Mouse (Mus musculus) midbrain, embryonic 16.5 days (tissue): ENCODE measurements around the gene Vps45. TPM values are rescaled to one million over a fixed set of nuclear protein-coding genes. Genes with fewer than 3 reads are reported as not detected.

Experiments used
- ATAC-seq: fragments of 200-750 bp; cut with Nextera tagmentation; 2 replicates; pipeline ENCODE4 v1.8.0; 2017; ENCODE audit warnings: moderate TSS enrichment
- H3K27ac ChIP-seq: fragments of 300-500 bp; sonication (generic); 2 replicates; pipeline ENCODE4 v1.5.1; 2014; ENCODE audit warnings: mild to moderate bottlenecking, low read length, mixed read lengths
- H3K27me3 ChIP-seq: fragments of 300-500 bp; sonication (generic); 2 replicates; pipeline ENCODE4 v1.6.1; 2014; ENCODE audit warnings: low read depth, low read length, mixed read lengths; ENCODE audit not compliant: control insufficient read depth, insufficient read depth
- H3K36me3 ChIP-seq: fragments of 300-500 bp; sonication (generic); 2 replicates; pipeline ENCODE4 v1.6.1; 2014; ENCODE audit warnings: mild to moderate bottlenecking, low read length, moderate library complexity, mixed read lengths; ENCODE audit not compliant: control insufficient read depth, insufficient read depth
- H3K4me1 ChIP-seq: fragments of 300-500 bp; sonication (generic); 2 replicates; pipeline ENCODE4 v1.6.1; 2014; ENCODE audit warnings: mild to moderate bottlenecking, low read length, mixed read lengths; ENCODE audit not compliant: control insufficient read depth, insufficient read depth
- H3K4me2 ChIP-seq: fragments of 300-500 bp; sonication (generic); 2 replicates; pipeline ENCODE4 v1.6.1; 2014; ENCODE audit warnings: mild to moderate bottlenecking, low read length, mixed read lengths
- H3K4me3 ChIP-seq: fragments of 300-500 bp; sonication (generic); 2 replicates; pipeline ENCODE4 v1.5.1; 2014; ENCODE audit warnings: low read depth, mild to moderate bottlenecking, low read length, moderate library complexity, mixed read lengths
- H3K9ac ChIP-seq: fragments of 300-500 bp; sonication (generic); 2 replicates; pipeline ENCODE4 v1.6.1; 2014; ENCODE audit warnings: low read depth, low read length, mixed read lengths
- H3K9me3 ChIP-seq: fragments of 300-500 bp; sonication (generic); replicated peaks from 2 replicates; pipeline ENCODE4 v1.6.1; 2014; ENCODE audit warnings: mild to moderate bottlenecking, low read length, mixed read lengths; ENCODE audit not compliant: control insufficient read depth, poor library complexity, severe bottlenecking
- WGBS: fragments of 180-500 bp; shearing (Covaris S2); extraction: QIAGEN DNeasy Blood & Tissue Kit; methylation state at CpG from one replicate; pipeline ENCODE4 v1.1.7; 2014; 5-methylcytosine and 5-hydroxymethylcytosine counted together
- polyA plus RNA-seq: library from polyadenylated mRNA; unstranded; fragments of >200 nt; fragmentation: Nextera tagmentation; extraction: Ambion mirVana; gene quantifications from 2 replicates; pipeline ENCODE4 v1.2.1, GENCODE M21; 2015

Gene Vps45
- polyA plus RNA-seq, 1 experiment from 2014 or later, result 64.7 TPM

DNA sequence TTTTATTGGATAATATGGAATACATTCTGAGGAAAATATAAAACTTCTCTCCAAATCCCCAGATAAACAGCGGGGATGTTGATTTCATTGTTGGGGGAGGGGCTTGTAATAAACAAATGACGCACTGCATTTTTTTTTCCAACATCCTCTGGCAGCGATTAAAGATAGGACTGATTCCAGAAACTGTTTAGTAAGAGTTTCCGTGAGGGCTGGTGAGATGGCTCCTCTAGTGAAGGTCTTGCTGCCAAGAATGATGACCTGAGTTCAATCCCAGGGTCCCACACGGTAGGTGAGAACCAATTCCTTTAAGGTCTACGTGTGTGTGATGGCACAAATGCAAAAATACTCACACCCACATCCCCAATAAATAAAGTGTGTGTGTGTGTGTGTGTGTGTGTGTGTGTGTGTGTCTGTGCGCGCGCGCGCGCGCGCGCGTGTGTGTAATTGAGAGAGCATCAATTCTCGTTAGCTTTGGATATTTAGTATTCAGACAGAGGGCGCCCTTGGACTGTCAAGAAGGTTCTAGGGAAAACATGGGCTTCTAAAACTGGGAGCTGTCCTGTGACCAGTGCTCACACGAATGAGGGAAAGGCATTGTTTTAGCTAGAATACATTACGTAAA, 7.6 kb upstream of the Vps45 start:
- Histone ChIP-seq H3K9me3 (no peaks in the 10 kb centered on the region), H3K9ac (no peak overlapping the region), H3K27me3 (no peaks in the 10 kb centered on the region), H3K36me3 (no peaks in the 10 kb centered on the region), H3K27ac (no peak overlapping the region), H3K4me3 (no peak overlapping the region), H3K4me2 (peak overlapping the region; percentile 32), H3K4me1 (no peaks in the 10 kb centered on the region)
- no peak for ATAC-seq
- 53% methylated on average over 20 of the region's 20 CpGs for WGBS

GRCm38 (mm10) chr3:96065147-96065546, 6.9 kb upstream of the Vps45 start:
- Histone ChIP-seq H3K4me2 (no peak overlapping the region), H3K9ac (no peak overlapping the region), H3K27ac (no peak overlapping the region), H3K27me3 (no peaks in the 10 kb centered on the region), H3K36me3 (no peaks in the 10 kb centered on the region), H3K4me3 (no peak overlapping the region), H3K4me1 (no peaks in the 10 kb centered on the region), H3K9me3 (no peaks in the 10 kb centered on the region)
- WGBS, result 60% methylated on average over 4 of the region's 4 CpGs
- ATAC-seq, result no peak

DNA sequence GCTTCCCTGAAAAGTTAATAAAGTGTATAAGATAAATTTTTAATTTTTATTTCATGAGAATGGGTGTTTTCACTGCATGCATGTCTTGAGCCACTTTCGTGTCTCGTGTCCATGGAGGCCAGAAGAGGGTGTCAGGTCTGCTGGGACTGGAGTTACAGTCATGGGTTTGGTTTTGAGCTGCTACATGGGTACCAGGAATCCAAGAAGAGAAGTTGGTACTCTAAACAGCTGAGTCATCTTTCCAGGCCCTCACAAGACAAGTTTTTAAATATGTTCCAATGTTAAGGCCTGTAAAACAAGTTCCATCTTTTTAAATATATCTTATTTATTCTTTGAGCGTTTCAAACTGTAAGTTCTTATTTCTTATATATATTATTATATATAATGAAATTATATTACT, 6.0 kb upstream of the Vps45 start:
- H3K36me3 ChIP-seq, result no peaks in the 10 kb centered on the region
- H3K9ac ChIP-seq, result no peak overlapping the region
- 87% methylated on average over 3 of the region's 3 CpGs for WGBS
- H3K4me3 ChIP-seq, result no peak overlapping the region
- no peaks in the 10 kb centered on the region for H3K27me3 ChIP-seq
- H3K9me3 ChIP-seq, result no peaks in the 10 kb centered on the region
- no peak for ATAC-seq
- H3K4me2 ChIP-seq, result no peak overlapping the region
- H3K4me1 ChIP-seq, result no peaks in the 10 kb centered on the region
- no peak overlapping the region for H3K27ac ChIP-seq

DNA sequence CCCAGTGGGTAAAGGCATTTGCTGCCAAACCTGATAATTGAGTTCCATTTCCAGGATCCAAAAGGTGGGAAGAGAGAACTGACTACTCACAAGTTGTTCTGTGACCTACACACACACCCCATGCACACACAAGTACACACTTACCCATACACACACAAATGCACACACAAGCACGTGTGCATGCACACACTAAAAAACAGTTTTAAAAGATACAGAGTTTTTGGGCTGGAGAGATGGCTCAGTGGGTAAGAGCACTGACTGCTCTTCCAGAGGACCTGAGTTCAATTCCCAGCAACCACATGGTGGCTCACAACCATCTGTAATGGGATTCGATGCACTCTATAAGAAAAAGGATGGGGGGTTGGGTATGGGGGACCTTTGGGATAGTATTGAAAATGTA, 5.0 kb upstream of the Vps45 start:
- Histone ChIP-seq H3K9ac (no peak overlapping the region), H3K4me2 (no peak overlapping the region), H3K4me1 (peaks cover 4% of the 10 kb centered on the region; the same call in 1 of the 2 replicates), H3K36me3 (no peaks in the 10 kb centered on the region), H3K4me3 (no peak overlapping the region), H3K9me3 (no peaks in the 10 kb centered on the region), H3K27ac (no peak overlapping the region), H3K27me3 (no peaks in the 10 kb centered on the region)
- WGBS, result 72% methylated on average over 2 of the region's 2 CpGs
- no peak for ATAC-seq

DNA sequence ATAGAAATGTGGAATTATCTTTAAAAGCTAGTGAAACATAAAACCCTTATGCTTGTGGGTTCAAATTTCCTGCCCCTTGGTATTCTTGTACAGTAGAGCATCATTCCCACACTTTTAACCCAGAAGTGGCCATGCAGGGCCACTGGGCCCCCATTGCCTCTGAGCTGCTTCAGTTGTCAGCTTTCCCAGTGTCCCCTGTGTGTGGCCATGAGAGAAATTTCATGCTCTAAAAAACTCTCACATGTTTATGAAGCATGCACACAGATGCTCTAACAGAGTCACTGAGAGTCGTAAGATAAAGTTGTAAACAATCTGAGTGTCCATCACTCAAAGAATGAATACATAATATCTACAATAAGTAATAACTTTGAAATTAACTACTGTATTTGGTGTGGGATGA, 1.9 kb upstream of the Vps45 start:
- H3K27ac ChIP-seq, result no peak overlapping the region

GRCm38 (mm10) chr3:96057747-96058204, 490 bp downstream of the Vps45 start:
- peak; percentile 98 for ATAC-seq
- H3K27me3 ChIP-seq, result no peaks in the 10 kb centered on the region
- peaks cover 12% of the 10 kb centered on the region for H3K4me1 ChIP-seq
- H3K4me2 ChIP-seq, result peak overlapping the region; percentile 87
- WGBS, result under 1% methylated on average over 26 of the region's 26 CpGs
- peak overlapping the region; percentile 82 for H3K27ac ChIP-seq
- H3K36me3 ChIP-seq, result peaks cover 2% of the 10 kb centered on the region; the same call in 1 of the 2 replicates
- H3K4me3 ChIP-seq, result peak overlapping the region; percentile 53
- H3K9ac ChIP-seq, result peak overlapping the region; percentile 67
- no peaks in the 10 kb centered on the region for H3K9me3 ChIP-seq

More for the DNA sequence above, 1.9 kb upstream of the Vps45 start:
- no peak for ATAC-seq
- Histone ChIP-seq H3K36me3 (no peaks in the 10 kb centered on the region; the same call in 1 of the 2 replicates), H3K4me2 (no peak overlapping the region), H3K4me3 (no peak overlapping the region), H3K4me1 (peaks cover 12% of the 10 kb centered on the region), H3K9me3 (no peaks in the 10 kb centered on the region), H3K27me3 (no peaks in the 10 kb centered on the region), H3K9ac (no peak overlapping the region)
- 82% methylated on average over 1 of the region's 1 CpGs for WGBS

DNA sequence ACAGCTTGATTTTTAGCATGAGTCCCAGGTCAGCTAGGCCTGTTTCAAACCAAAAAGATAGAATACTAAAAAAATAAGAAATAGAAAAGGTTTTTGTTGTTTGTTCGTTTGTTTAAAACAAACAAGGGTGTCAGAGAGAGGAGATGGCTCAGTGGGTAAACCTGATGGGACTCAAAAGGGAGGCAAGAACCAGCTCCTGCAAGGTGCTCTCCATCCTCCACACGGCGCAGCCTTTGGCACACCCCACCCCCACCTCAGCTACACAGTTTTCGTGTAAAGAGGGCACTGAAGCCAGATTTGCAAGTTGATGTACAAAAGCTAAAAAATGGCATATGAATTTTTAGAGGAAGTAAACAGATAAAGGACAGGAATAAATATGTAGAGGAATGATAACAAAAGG, 2.2 kb downstream of the Vps45 start:
- H3K27me3 ChIP-seq, result no peaks in the 10 kb centered on the region
- 84% methylated on average over 4 of the region's 4 CpGs for whole genome bisulfite sequencing
- H3K4me3 ChIP-seq, result no peak overlapping the region
- ATAC-seq, result no peak
- no peak overlapping the region for H3K27ac ChIP-seq
- H3K9me3 ChIP-seq, result no peaks in the 10 kb centered on the region
- no peak overlapping the region for H3K9ac ChIP-seq
- no peak overlapping the region for H3K4me2 ChIP-seq
- H3K36me3 ChIP-seq, result peaks cover 2% of the 10 kb centered on the region; the same call in 1 of the 2 replicates
- peaks cover 12% of the 10 kb centered on the region for H3K4me1 ChIP-seq

- no peak overlapping the region for H3K4me2 ChIP-seq
- H3K9ac ChIP-seq, result no peak overlapping the region
- H3K4me1 ChIP-seq, result peaks cover 12% of the 10 kb centered on the region
- no peak for ATAC-seq
- H3K4me3 ChIP-seq, result no peak overlapping the region
- H3K36me3 ChIP-seq, result peaks cover 2% of the 10 kb centered on the region; the same call in 1 of the 2 replicates
- no peak overlapping the region for H3K27ac ChIP-seq
- 92% methylated on average over 6 of the region's 6 CpGs for WGBS
- no peaks in the 10 kb centered on the region for H3K9me3 ChIP-seq
- H3K27me3 ChIP-seq, result no peaks in the 10 kb centered on the region
Observed at GRCm38 (mm10) chr3:96055294-96055693, 3.0 kb downstream of the Vps45 start.

- Histone ChIP-seq H3K27me3 (no peaks in the 10 kb centered on the region), H3K4me2 (no peak overlapping the region), H3K27ac (no peak overlapping the region), H3K9ac (no peak overlapping the region), H3K36me3 (peaks cover 2% of the 10 kb centered on the region; the same call in 1 of the 2 replicates), H3K9me3 (no peaks in the 10 kb centered on the region), H3K4me1 (peaks cover 7% of the 10 kb centered on the region), H3K4me3 (no peak overlapping the region)
- no peak for ATAC-seq
- 55% methylated on average over 2 of the region's 2 CpGs for WGBS
Observed at GRCm38 (mm10) chr3:96051839-96052238, 6.4 kb downstream of the Vps45 start.
